Mouse (Mus musculus): ENCODE results near the gene Dnajc4.

The Dnajc4 gene

DNA sequence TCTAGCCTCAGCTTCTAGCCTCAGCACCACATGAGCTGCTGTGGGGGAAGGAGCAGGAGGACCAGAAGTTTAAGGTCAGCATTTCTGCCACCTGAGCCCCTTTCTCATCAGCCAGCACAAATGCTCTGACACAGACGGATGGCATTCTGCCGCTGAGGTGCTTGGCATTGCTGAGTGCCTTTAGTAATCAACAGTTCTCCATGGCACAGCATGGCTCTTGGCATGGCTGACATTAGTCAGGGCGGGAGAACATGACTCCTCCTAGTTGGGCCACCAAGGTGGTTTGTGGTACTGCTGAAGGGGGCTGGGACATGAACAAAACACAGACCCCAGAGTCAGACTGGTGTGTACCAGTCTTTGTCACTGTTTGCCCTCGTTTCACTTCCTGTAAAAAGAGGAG is 44.2 kb downstream of the Dnajc4 start:
- no peak for DNase-seq (ENCODE audit: low read depth)

DNA sequence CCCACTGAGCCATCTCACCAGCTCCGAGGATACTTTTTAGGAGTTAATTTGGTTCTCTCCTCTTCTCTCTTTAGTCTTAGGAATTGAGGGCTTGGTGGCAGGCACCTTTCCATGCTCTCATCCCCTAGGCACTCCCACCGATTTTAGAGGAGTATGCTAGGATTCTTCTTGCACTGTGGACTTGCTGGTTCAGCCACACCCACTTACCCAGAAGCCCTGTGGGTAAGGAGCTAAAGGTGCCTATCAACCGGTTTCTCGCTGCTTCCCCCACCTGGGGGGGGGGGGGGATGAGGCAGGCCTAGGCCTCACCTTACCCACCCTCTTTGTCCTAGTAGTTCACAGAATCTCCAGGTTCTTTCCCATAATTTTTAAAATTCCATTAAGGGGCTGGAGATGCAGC is 44.6 kb downstream of the Dnajc4 start:
- DNase-seq (ENCODE audit: low read depth) = no peak

DNA sequence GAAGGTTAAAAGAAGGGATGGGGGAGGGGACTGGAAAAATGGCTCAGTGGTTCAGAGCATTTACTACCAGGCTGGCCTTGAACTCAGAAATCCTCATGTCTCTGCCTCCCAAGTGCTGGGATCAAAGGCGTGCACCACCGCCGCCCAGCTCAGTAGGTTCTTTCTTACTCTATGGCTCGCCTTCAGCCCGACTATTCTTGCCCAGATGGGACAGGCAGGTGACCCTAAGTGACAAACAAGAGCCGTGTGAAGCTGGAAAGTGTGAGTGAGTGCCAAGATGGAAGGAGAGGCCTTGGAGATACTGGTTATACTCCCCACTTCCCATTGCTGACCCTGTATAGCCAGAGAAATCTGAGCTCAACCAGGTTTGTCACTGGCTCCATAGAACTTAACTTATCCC is 48.7 kb downstream of the Dnajc4 start:
- DNase-seq (ENCODE audit: low read depth) = no peak

DNA sequence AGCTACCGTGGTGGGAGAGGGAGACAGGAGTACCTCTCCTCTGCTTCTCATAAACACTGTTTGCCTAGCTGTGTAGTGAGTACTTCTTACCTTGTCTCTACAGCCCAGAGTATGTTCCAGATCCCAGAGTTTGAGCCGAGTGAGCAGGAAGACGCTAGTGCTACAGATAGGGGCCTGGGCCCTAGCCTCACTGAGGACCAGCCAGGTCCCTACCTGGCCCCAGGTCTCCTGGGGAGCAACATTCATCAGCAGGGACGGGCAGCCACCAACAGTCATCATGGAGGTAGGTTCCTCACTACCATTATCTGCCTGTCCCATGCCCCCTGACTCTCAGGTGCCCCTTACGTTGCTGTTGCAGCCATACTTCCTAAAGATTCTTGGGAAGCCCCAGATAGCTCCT is 49.6 kb downstream of the Dnajc4 start:
- no peak for DNase-seq (ENCODE audit: low read depth)

DNA sequence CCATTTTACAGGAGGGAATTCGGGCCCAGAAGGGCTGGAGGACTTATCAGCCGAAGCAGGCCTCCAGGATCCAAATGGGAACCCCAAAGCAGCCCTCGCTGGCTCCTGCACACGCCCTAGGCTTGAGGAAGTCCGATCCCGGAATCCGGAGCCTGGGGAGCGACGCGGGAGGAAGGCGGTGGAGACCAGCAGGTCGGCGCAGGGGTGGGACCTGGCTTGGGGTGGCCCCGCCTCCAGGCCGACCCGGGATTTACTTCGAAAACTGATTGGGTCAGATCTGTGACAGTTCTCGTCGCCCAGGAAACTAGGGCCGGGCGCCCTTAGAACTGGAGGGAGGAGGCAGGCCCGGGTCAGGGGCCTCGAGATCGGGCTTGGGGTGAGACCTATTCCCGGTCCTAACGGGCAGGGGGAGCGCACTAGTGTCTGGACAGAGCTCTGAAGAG is 50.1 kb downstream of the Dnajc4 start, which contains the start of gene Gpr137:
Gene Gpr137 (minus strand): TSS at position 232 of the 443 bp plus-strand sequence.
- peak; percentile 86 for DNase-seq (ENCODE audit: low read depth)

DNA sequence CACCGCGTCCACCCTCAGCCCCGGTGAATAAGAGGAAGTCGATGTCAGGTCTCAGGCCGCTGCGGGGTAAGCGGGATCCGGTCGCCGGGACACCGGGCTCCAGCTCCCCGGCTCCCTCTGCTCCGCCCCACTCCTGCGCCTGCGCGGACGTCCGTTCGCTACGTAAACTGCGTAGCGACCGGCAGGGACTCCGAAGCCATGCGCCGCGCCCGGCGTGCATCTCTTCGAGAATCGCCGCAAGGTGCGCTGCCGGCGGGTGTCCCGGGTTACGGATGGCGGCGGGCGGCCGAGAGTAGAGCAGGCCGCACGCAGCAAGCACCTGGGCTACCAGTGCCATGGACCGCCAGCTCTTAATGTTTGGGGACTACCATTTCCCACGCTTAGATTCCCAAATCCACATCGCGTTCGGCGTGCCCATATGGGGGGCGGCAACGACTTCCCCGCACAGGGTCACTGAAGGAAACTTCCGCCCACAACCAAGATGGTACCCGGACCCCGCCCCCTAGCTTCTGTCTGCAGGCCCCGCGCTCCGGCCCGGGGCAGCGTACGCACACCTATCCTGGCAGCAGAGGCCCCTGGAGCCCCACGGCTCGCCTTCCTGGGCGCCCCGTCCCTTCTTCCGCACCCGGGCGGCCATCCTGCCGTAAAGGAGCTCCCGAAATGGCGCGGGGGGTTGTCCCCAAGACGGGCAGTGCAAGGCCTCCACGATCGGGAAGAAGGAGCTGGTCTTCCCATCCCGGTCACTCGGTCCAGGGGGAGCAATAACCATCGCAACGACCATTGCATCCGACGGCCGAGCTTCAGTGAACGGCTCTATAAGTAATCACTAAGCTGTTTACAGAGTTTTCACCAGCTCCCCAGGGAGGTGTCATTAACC is 50.8 kb downstream of the Dnajc4 start, which contains the start of gene Bad:
Gene Bad (plus strand): TSS at position 490 of the 877 bp plus-strand sequence.
- DNase-seq (ENCODE audit: low read depth) = peak; percentile 88

DNA sequence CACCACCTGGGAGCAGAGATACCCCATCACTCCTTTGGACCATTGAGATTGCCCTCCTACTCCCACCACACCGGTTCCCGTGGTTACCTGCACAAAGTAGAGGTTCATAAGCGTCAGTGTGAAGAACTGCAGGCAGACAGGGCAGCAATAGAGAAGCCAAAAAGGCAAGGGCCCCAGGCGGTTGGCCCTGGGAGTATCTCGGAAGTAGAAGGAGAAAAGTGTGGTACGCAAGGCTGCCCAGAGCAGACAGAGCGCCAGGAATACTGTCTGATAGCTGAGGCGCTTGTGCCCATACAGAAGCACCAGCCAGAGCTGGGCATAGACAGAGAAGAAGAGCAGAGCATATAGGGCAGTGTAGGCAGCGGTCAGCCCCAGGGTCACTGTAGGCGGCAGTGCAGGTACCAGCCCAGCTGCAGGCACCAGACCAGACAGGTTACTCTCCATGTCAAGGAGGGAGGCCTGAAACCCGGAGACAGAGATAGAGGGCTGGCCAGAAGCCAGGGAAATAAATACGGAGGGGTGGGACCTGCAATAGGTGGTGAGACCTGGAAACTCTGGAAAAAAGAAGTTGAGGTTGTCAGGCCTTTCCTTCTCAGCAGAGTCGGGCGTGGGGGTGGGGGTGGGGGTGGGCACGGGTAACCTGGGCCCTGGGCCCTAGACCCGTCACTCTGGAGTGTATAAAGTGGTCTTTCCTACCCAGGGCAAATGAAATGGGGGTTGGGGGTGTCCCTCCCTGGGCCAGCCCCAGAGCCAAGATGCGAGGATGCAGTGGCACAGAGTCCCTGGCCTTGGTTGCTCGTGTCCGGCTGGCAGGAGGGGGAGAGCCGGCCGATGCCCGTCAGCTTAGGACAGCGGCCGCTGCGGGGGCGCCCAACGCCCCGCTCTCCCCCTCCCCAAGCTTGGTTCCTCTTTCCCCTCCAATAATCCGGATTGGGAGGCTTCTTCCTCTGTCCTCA is 51.7 kb downstream of the Dnajc4 start:
- DNase-seq (ENCODE audit: low read depth) = no peak

DNA sequence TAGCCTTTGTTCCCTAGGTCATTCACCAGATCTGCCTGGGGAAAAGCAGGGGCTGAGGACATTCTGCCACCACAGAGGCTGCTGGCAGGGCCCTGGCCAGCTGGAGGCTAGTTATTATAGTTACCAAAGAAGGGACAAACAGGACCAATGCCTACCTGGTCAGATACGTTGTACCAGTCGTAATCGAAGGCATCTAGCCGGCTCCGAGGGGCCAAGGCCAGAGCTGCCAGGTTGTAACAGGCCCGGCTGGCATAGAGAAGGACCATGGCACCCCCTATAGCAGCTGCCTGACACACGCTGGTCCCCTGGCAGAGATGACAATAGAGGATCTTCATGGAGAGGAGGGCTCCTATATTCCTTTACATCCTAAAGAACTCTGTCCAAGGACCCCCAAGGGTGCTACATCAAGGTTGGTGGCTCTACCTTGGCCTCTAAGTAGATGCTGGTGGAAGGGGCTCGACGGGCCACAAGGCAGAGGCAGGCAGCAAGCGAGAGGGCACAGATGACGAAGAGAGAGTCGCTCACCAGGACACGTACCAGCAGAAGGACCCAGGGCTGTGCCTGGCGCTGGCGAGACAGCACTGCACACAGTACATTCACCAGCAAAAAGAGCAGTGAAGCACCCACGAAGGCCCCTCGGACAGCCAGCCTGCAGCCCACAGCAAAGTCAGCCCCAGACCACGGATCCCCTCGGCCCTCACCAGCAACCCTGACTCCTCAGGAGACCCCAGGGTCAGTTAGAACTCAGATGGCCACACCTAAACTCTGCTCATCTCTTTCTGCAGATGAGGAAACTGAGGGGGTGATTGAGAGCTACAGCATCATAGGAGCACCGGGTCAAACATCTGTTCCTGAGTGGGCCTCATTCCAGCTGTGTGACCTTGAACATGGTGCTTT is 53.0 kb downstream of the Dnajc4 start:
- DNase-seq (ENCODE audit: low read depth) = no peak
